ENCODE assay signal across 9 mouse cellular contexts in the genomic region with DNA sequence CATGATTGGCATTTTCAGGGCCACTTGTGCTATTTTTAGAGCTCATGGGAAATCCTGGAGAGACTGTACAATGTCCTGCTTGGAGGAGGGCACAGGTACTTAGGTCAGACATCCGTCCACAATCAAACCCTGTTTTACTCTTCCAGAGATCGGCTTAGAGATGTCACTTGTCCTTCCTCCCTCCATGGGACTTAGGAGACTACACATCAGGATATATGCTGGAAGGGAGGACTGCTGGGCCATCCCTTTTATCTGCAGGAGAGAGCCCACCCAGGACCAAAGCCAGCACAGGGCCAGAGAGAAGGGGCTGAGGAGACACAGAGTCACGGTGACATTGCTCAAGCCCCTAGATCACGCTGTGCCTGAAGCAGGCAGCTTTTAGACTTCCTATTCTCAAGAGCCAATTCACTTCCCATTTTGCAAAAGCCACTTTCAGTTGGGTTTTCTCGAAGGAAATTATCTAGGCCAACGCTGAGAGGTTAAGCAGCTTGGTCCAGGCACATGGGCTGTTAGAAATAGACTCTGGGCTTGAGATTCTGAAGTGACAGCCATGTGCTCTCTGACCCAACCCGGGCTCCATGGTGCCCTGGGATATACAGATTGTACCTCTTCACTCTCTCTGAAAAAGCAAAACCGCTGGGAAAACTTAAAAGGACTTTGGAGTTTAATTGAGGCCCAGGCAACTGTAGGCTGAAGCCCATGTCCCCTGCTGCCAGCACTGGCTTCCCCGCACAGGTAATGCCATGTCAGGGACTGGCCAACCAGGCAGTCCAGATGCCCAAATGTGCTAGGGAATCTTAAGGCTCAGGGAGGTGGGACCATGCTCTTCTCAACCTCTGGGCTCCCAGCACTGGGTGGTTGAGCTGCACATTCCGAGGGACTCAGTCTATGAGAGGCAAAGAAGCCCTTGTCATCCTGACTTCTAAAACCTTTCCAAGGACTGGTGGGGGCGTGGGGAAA. TPM values are rescaled to one million over a fixed set of nuclear protein-coding genes. Genes with fewer than 3 reads are reported as not detected.
DNase-seq lines count a peak whose midpoint lies in the region; ATAC-seq and TF ChIP-seq lines count a peak whose summit lies in the region.
"Had no signal": no experiment of that assay in that cellular context is flagged by ENCODE, and none has a peak within 500 bp of the region (broad histone marks: within the 10 kb centered on the region; RNA-seq: fewer than 3 reads in every experiment).

No protein-coding gene starts in this region.

- no peak overlapping the region for H3K9ac ChIP-seq in kidney, embryonic 14.5 days (ENCODE audit: low read depth, low read length)
- no peak overlapping the region for H3K9ac ChIP-seq in CH12.LX (ENCODE audit: insufficient read depth, low read depth)
- H3K9ac ChIP-seq in embryonic facial prominence, embryonic 14.5 days (ENCODE audit: low read depth, low read length), result no peak overlapping the region

- TF ChIP-seq CTCF in kidney, adult 2 months (conservative IDR thresholded peaks at IDR 0.05; ENCODE audit: insufficient read depth, insufficient read length, low read depth, low read length), result no peak
- TF ChIP-seq CTCF in CH12.LX (conservative IDR thresholded peaks at IDR 0.05 in 1 of 2, IDR thresholded peaks at IDR 0.05 in 1 of 2; ENCODE audit: low read depth in 2 of 2, low read length in 2 of 2), result no peak

- no peak overlapping the region for H3K4me3 ChIP-seq in kidney, embryonic 14.5 days (ENCODE audit: low read length)
- no peak overlapping the region for H3K4me3 ChIP-seq in kidney, adult 2 months (ENCODE audit: insufficient read depth, low read depth, low read length)
- no peak overlapping the region for H3K4me3 ChIP-seq in CH12.LX (replicated peaks in 1 of 3; ENCODE audit: low read depth in 2 of 3, low read length in 2 of 3, poor library complexity in 1 of 3)
- no peak overlapping the region for H3K4me3 ChIP-seq in embryonic facial prominence, embryonic 14.5 days (ENCODE audit: low read depth, low read length)

- no peak for TF ChIP-seq RAD21 in CH12.LX (IDR thresholded peaks at IDR 0.05; ENCODE audit: low read depth, low read length)

- DNase-seq in kidney, adult 2 months, result no peak
- DNase-seq in CH12.LX (ENCODE audit: extremely low read depth), result no peak
- no peak for DNase-seq in embryonic facial prominence, embryonic 14.5 days (ENCODE audit: low spot score)
- DNase-seq in lung, postnatal 36 days, result peak; percentile 55
- no peak for DNase-seq in retina, embryonic 14.5 days (ENCODE audit: low spot score)
- DNase-seq in adrenal gland, adult 2 months, result no peak
- DNase-seq in layer of hippocampus, postnatal 25 days (ENCODE audit: extremely low spot score in 1 of 2, low spot score in 1 of 2), result no peak

- no peak overlapping the region for H3K4me2 ChIP-seq in kidney, embryonic 14.5 days (replicated peaks; ENCODE audit: low read depth, low read length)
- no peak overlapping the region for H3K4me2 ChIP-seq in CH12.LX (ENCODE audit: insufficient read depth, low read depth, poor library complexity, severe bottlenecking)
- H3K4me2 ChIP-seq in embryonic facial prominence, embryonic 14.5 days (ENCODE audit: low read depth, low read length), result 0 out of 2 replicates have a peak overlapping the region, but pooled peaks have one; percentile 89

- H3K36me3 ChIP-seq in kidney, embryonic 14.5 days (ENCODE audit: control insufficient read depth, insufficient read depth, low read length), result no peaks in the 10 kb centered on the region
- H3K36me3 ChIP-seq in kidney, adult 2 months (ENCODE audit: control insufficient read depth, insufficient read depth, low read length), result no peaks in the 10 kb centered on the region
- H3K36me3 ChIP-seq in CH12.LX (replicated peaks in 1 of 2; ENCODE audit: control insufficient read depth in 1 of 2, insufficient read depth in 1 of 2, low read length in 1 of 2), result no peaks in the 10 kb centered on the region
- no peaks in the 10 kb centered on the region for H3K36me3 ChIP-seq in embryonic facial prominence, embryonic 14.5 days (ENCODE audit: control insufficient read depth, insufficient read depth, low read length)
- H3K36me3 ChIP-seq: G1E had no signal

- no peaks in the 10 kb centered on the region for H3K9me3 ChIP-seq in kidney, embryonic 14.5 days (ENCODE audit: control insufficient read depth, low read length)
- no peaks in the 10 kb centered on the region for H3K9me3 ChIP-seq in CH12.LX (replicated peaks; ENCODE audit: low read length)
- H3K9me3 ChIP-seq in embryonic facial prominence, embryonic 14.5 days (ENCODE audit: control insufficient read depth, low read length), result no peaks in the 10 kb centered on the region
- H3K9me3 ChIP-seq: G1E had no signal

- 87% methylated on average over 11 of the region's 11 CpGs for WGBS in kidney, embryonic 14.5 days
- WGBS in kidney, adult 2 months, result 90% methylated on average over 11 of the region's 11 CpGs
- 84% methylated on average over 11 of the region's 11 CpGs for WGBS in embryonic facial prominence, embryonic 14.5 days

- no peak for ATAC-seq in kidney, embryonic 14.5 days (ENCODE audit: low FRiP score, low TSS enrichment)
- ATAC-seq in embryonic facial prominence, embryonic 14.5 days (ENCODE audit: low read depth), result no peak

- in situ Hi-C loops in CH12.LX (cut with MboI; ENCODE audit: low pct_ligation_motif_present, low pct_unique_long_range_greater_than_20kb, low sequenced_read_pairs), result no loop called here

- no peak for TF ChIP-seq POLR2A in kidney, adult 2 months (IDR thresholded peaks at IDR 0.05; ENCODE audit: low read depth, low read length)
- TF ChIP-seq POLR2A in CH12.LX (IDR thresholded peaks at IDR 0.05; ENCODE audit: low read depth, low read length), result no peak

- no peak; the same call in 1 of the 2 replicates for TF ChIP-seq EP300 in CH12.LX (IDR thresholded peaks at IDR 0.05; ENCODE audit: low read length)

- H3K27me3 ChIP-seq in kidney, embryonic 14.5 days (ENCODE audit: control insufficient read depth, insufficient read depth, low read length), result no peaks in the 10 kb centered on the region
- H3K27me3 ChIP-seq in kidney, adult 2 months (replicated peaks; ENCODE audit: control insufficient read depth, insufficient read depth, low read length), result no peaks in the 10 kb centered on the region
- no peaks in the 10 kb centered on the region for H3K27me3 ChIP-seq in CH12.LX (replicated peaks)
- H3K27me3 ChIP-seq in embryonic facial prominence, embryonic 14.5 days (replicated peaks; ENCODE audit: control insufficient read depth, insufficient read depth, low read length), result no peaks in the 10 kb centered on the region

- peak overlapping the region; percentile 88; the same call in 1 of the 2 replicates for H3K27ac ChIP-seq in kidney, embryonic 14.5 days (ENCODE audit: low read depth, low read length)
- no peak overlapping the region for H3K27ac ChIP-seq in kidney, adult 2 months (ENCODE audit: insufficient read depth, low read depth, low read length)
- no peak overlapping the region for H3K27ac ChIP-seq in CH12.LX (ENCODE audit: insufficient read depth, low read depth)
- H3K27ac ChIP-seq in embryonic facial prominence, embryonic 14.5 days (replicated peaks; ENCODE audit: low read depth, low read length), result peak overlapping the region; percentile 88; the same call in 1 of the 2 replicates

- H3K4me1 ChIP-seq in kidney, embryonic 14.5 days (ENCODE audit: control insufficient read depth, insufficient read depth, low read length), result peaks cover 12% of the 10 kb centered on the region
- H3K4me1 ChIP-seq in kidney, adult 2 months (ENCODE audit: control insufficient read depth, insufficient read depth, low read length), result no peaks in the 10 kb centered on the region; the same call in 1 of the 2 replicates
- H3K4me1 ChIP-seq in CH12.LX (ENCODE audit: control insufficient read depth in 1 of 2, insufficient read depth in 2 of 2), result peaks cover 27 to 68% of the 10 kb centered on the region in 2 experiments
- peaks cover 8% of the 10 kb centered on the region; the same call in 1 of the 2 replicates for H3K4me1 ChIP-seq in embryonic facial prominence, embryonic 14.5 days (ENCODE audit: control insufficient read depth, insufficient read depth, low read length)

- dilution Hi-C loops in CH12.LX (cut with MboI; ENCODE audit: extremely low pct_ligation_motif_present, extremely low pct_unique_long_range_greater_than_20kb, low sequenced_read_pairs), result no loop called here

- H3K79me2 ChIP-seq in CH12.LX (replicated peaks; ENCODE audit: control insufficient read depth, extremely low read depth, insufficient read depth, poor library complexity, severe bottlenecking), result no peaks in the 10 kb centered on the region

TF ChIP-seq in CH12.LX, 34 proteins besides CTCF, POLR2A, EP300 and RAD21 (continues in another document):
- TF ChIP-seq NELFE (IDR thresholded peaks at IDR 0.05; ENCODE audit: low read depth, low read length) (no peak), ZMIZ1 (IDR thresholded peaks at IDR 0.05; ENCODE audit: low read depth, low read length) (no peak), IRF4 (IDR thresholded peaks at IDR 0.05; ENCODE audit: low read depth, low read length) (no peak), NRF1 (IDR thresholded peaks at IDR 0.05; ENCODE audit: low read depth, low read length) (no peak), ZC3H11A (IDR thresholded peaks at IDR 0.05; ENCODE audit: low read depth, low read length) (no peak), BHLHE40 (IDR thresholded peaks at IDR 0.05; ENCODE audit: low read depth, low read length) (0 out of 2 replicates have a peak, but pooled peaks have one; percentile 6), MAFK (IDR thresholded peaks at IDR 0.05; ENCODE audit: insufficient replicate concordance, low read length) (no peak), JUN (IDR thresholded peaks at IDR 0.05; ENCODE audit: insufficient read depth, low read depth, low read length) (no peak), MYC (IDR thresholded peaks at IDR 0.05; ENCODE audit: low read depth, low read length) (peak; percentile 62), SMC3 (IDR thresholded peaks at IDR 0.05; ENCODE audit: low read depth, low read length) (no peak), KAT2A (IDR thresholded peaks at IDR 0.05; ENCODE audit: insufficient replicate concordance, low read length) (no peak), ELF1 (IDR thresholded peaks at IDR 0.05; ENCODE audit: low read depth, low read length) (0 out of 2 replicates have a peak, but pooled peaks have one; percentile 19), MAX (IDR thresholded peaks at IDR 0.05; ENCODE audit: low read length) (peak; percentile 59; the same call in 1 of the 2 replicates)

RNA-seq across cellular contexts. Expression of a gene that starts 5.7 kb away (rescaled TPM):
- 42.6 and 53.4 TPM in 2 replicates for polyA plus RNA-seq in kidney, embryonic 14.5 days (2014; fragmentation: Nextera tagmentation; extraction: Ambion mirVana)
- 29.9 and 31.0 TPM in 2 replicates for polyA plus RNA-seq in kidney, adult 2 months (2012; rRNA removed)
- total RNA-seq in CH12.LX (2012; rRNA removed), result 77.6 and 90.0 TPM in 2 replicates
- total RNA-seq in CH12.LX (2014; rRNA removed), result 69.8 and 78.5 TPM in 2 replicates
- 131 and 139 TPM in 2 replicates for polyA plus RNA-seq in CH12.LX (2012; ENCODE audit: insufficient read length, low read depth)
- polyA plus RNA-seq in embryonic facial prominence, embryonic 14.5 days (2014; fragmentation: Nextera tagmentation; extraction: Ambion mirVana), result 49.4 and 49.7 TPM in 2 replicates
- 10 to 100 TPM; 55.1 to 71.3 TPM for total RNA-seq in adrenal gland, adult 2 months (2021)
- 52.3 and 57.9 TPM in 2 replicates for polyA plus RNA-seq in adrenal gland, adult 2 months (2012; rRNA removed)
- 10 to 100 TPM; 62.5 to 63.8 TPM for total RNA-seq in layer of hippocampus, postnatal 25 days (2021)

Comparison
In these comparisons a context has a peak if more than half of its experiments do, and no peak if none do; other contexts are left out.
1. H3K27ac ChIP-seq: peak in kidney, embryonic 14.5 days (single experiment) and embryonic facial prominence, embryonic 14.5 days (single experiment); none in kidney, adult 2 months (single experiment) and CH12.LX (single experiment).